Mouse (Mus musculus) neural tube, embryonic 11.5 days (tissue): Measurements from ENCODE around the gene Prdx6. TPM values are rescaled to one million over a fixed set of nuclear protein-coding genes. Genes with fewer than 3 reads are reported as not detected.

Source experiments
- ATAC-seq: fragments of 200-750 bp; cut with Nextera tagmentation; 2 replicates; pipeline ENCODE4 v1.8.0; 2017; ENCODE audit warnings: moderate number of reproducible peaks, mild to moderate bottlenecking, moderate TSS enrichment, moderate library complexity; ENCODE audit not compliant: insufficient read depth, low FRiP score, low TSS enrichment
- DNase-seq: peaks from one replicate; pipeline ENCODE4 v3.0.0-alpha.2; 2015; ENCODE audit warnings: low spot score
- H3K27ac ChIP-seq: fragments of 300-500 bp; sonication (generic); 2 replicates; pipeline ENCODE4 v1.5.1; 2014; ENCODE audit warnings: low read depth, mild to moderate bottlenecking, low read length
- H3K27me3 ChIP-seq: fragments of 300-500 bp; sonication (generic); 2 replicates; pipeline ENCODE4 v1.6.1; 2014; ENCODE audit warnings: mild to moderate bottlenecking, low read length, mixed read lengths; ENCODE audit not compliant: control insufficient read depth, insufficient read depth
- H3K36me3 ChIP-seq: fragments of 300-500 bp; sonication (generic); 2 replicates; pipeline ENCODE4 v1.6.1; 2014; ENCODE audit warnings: mild to moderate bottlenecking, low read length, moderate library complexity, mixed read lengths; ENCODE audit not compliant: control insufficient read depth, insufficient read depth
- H3K4me1 ChIP-seq: fragments of 300-500 bp; sonication (generic); 2 replicates; pipeline ENCODE4 v1.6.1; 2014; ENCODE audit warnings: low read length, mixed read lengths; ENCODE audit not compliant: control insufficient read depth, insufficient read depth
- H3K4me2 ChIP-seq: fragments of 300-500 bp; sonication (generic); 2 replicates; pipeline ENCODE4 v1.6.1; 2014; ENCODE audit warnings: low read depth, mild to moderate bottlenecking, moderate library complexity
- H3K4me3 ChIP-seq: fragments of 300-500 bp; sonication (generic); 2 replicates; pipeline ENCODE4 v1.5.1; 2014; ENCODE audit warnings: low read depth, low read length
- H3K9ac ChIP-seq: fragments of 300-500 bp; sonication (generic); 2 replicates; pipeline ENCODE4 v1.6.1; 2014; ENCODE audit warnings: mild to moderate bottlenecking, low read length
- H3K9me3 ChIP-seq: fragments of 300-500 bp; sonication (generic); 2 replicates; pipeline ENCODE4 v1.6.1; 2016; ENCODE audit warnings: low read length; ENCODE audit not compliant: control insufficient read depth
- WGBS: fragments of 180-500 bp; shearing (Covaris S2); extraction: QIAGEN DNeasy Blood & Tissue Kit; methylation state at CpG from one replicate; pipeline ENCODE4 v1.1.7; 2014; 5-methylcytosine and 5-hydroxymethylcytosine counted together
- polyA plus RNA-seq: library from polyadenylated mRNA; unstranded; fragments of >200 nt; fragmentation: Nextera tagmentation; extraction: Ambion mirVana; gene quantifications from 2 replicates; pipeline ENCODE4 v1.2.1, GENCODE M21; 2014

The Prdx6 gene
- polyA plus RNA-seq = 457 and 477 TPM in 2 replicates

DNA sequence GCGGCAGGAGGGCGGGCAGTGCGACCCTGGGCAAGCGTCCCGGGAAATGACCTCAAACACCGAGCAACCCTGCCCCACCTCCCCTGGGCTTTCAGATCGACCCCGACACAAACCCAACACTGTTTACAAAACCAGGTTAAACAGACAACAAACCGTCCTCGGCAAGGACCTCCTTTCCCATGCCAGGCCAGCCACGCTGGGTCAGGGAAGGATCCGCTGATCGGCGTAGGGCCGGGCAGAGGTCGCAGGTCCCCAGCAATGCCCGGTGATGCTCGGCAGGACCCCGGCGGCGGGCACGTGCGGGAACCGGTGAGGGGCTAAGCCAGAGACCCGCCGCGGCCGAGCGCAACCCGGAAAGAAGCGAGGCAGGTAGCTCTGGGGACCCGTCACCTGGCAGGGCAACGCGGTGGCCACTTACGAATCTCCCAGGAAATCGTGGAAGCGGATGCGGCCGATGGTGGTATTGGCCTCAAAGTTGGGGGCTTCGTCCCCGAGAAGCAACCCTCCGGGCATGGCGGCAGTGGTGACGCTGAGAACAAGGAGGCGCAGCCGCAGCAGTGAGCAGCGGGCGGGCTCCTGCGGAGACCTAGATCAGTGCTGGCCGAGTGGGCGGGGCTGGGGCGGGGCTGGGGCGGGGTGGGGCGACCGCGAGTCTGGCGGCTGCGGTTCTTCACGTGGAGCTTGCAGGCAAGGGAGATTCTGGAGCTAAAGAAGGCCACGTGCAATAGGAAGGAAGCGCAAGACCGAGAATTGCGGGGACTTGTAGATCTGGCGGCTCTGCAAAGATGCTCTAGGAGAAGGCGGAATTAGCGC, at the start of gene Prdx6:
Prdx6 (minus strand) TSS at position 616 of the 813 bp plus-strand sequence.
- Histone ChIP-seq H3K27me3 (no peaks in the 10 kb centered on the region), H3K4me1 (peaks cover 10% of the 10 kb centered on the region), H3K9me3 (no peaks in the 10 kb centered on the region), H3K4me3 (peak within 1 kb of the TSS; percentile 84), H3K36me3 (no peaks in the 10 kb centered on the region), H3K27ac (0 out of 2 replicates have a peak within 1 kb of the TSS, but pooled peaks have one; percentile 44), H3K4me2 (peak within 1 kb of the TSS; percentile 90), H3K9ac (peak within 1 kb of the TSS; percentile 89)
- peak; percentile 89 for DNase-seq
- peak; percentile 95 for ATAC-seq
- WGBS = under 1% methylated on average over 64 of the region's 66 CpGs

DNA sequence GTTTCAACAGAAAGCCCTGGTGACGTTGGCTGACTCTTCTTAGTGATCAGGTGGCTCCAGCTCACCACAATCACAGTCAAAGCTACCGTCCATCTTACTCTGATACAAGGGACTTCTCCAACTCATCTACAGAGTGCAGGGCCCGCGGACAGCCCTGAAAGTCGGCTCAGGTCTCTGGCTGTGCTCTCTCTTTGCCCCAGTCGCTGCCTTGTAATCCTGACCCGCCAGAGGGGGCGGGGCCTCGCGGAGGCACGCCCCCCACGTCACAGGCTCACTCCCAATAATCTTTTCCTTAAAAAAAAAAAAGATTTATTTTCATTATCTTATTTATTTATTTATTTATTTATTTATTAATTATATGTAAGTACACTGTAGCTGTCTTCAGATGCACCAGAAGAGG, 37.2 kb upstream of the Prdx6 start:
- Histone ChIP-seq H3K9me3 (no peaks in the 10 kb centered on the region), H3K27ac (no peak overlapping the region), H3K4me3 (no peak overlapping the region), H3K36me3 (no peaks in the 10 kb centered on the region), H3K9ac (no peak overlapping the region), H3K27me3 (no peaks in the 10 kb centered on the region), H3K4me1 (no peaks in the 10 kb centered on the region), H3K4me2 (no peak overlapping the region)
- WGBS = 53% methylated on average over 12 of the region's 12 CpGs
- no peak for DNase-seq
- no peak; the same call in 1 of the 2 replicates for ATAC-seq

DNA sequence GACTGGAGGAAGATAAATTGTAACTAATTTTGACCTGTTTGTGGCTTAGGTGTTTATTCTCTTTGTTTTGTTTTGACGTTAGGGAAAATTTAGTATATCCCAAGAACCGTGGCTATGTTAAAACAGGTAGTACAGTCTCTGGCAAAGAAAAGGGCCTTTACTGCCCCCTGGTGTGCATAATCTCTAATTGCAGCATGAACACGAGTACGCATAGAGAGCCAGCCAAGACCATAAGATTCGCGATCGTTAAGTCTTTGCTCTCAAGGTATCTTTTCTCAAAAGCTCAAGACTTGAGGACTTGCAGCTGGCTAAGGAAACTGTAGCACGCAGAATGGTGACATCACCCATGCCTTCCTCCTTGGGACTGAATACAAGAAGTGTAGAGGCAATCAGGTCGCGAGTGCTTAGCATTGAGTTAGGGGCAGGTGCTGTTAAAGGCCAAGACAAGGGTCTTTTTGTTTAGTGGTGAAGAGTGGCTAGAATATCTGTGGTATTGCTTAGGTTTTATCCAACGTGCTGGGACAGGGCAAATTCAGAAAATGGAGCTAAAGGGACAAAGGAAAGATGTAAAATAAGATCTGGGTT, 35.8 kb upstream of the Prdx6 start:
- DNase-seq (peak; percentile 67), ATAC-seq (peak; percentile 72)
- no peak overlapping the region for H3K9ac ChIP-seq
- no peaks in the 10 kb centered on the region for H3K9me3 ChIP-seq
- no peaks in the 10 kb centered on the region for H3K36me3 ChIP-seq
- H3K4me3 ChIP-seq = no peak overlapping the region
- H3K4me1 ChIP-seq = no peaks in the 10 kb centered on the region
- no peak overlapping the region for H3K27ac ChIP-seq
- no peak overlapping the region for H3K4me2 ChIP-seq
- no peaks in the 10 kb centered on the region for H3K27me3 ChIP-seq
- 32% methylated on average over 11 of the region's 11 CpGs for WGBS

DNA sequence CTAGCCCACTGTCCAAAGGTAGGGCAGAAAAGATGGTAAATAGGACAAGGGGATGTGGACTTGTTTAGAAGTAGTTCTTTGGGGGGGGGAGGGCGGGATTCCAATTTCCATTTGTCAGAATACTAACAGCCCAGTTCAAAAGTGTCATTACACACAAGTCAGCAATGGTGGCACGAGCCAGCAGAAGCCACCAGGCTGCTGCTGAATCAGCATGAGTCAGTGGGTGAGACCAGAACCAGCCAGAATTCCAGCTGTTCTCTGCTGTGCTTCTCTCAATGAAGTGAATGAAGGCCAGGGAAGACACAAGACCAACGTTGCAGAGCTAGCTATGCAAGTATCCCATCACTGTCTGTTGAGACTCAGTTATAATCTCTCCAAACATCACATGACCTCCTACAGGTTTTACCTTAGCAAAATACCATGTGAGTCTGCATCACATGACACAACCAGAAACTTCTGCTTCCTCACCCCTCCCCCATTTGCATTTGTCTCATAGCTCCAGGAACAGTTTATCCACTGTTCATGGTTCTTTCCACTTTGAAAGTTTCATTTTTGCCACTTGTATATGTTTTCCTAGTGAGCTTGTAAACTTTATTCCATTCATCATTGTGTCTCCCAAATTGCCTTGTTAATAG, 30.2 kb upstream of the Prdx6 start:
- Histone ChIP-seq H3K27me3 (no peaks in the 10 kb centered on the region), H3K4me3 (no peak overlapping the region), H3K9ac (no peak overlapping the region), H3K36me3 (no peaks in the 10 kb centered on the region), H3K9me3 (no peaks in the 10 kb centered on the region), H3K4me2 (no peak overlapping the region), H3K27ac (no peak overlapping the region), H3K4me1 (no peaks in the 10 kb centered on the region)
- DNase-seq = no peak
- 70% methylated on average over 3 of the region's 3 CpGs for WGBS
- ATAC-seq = no peak

DNA sequence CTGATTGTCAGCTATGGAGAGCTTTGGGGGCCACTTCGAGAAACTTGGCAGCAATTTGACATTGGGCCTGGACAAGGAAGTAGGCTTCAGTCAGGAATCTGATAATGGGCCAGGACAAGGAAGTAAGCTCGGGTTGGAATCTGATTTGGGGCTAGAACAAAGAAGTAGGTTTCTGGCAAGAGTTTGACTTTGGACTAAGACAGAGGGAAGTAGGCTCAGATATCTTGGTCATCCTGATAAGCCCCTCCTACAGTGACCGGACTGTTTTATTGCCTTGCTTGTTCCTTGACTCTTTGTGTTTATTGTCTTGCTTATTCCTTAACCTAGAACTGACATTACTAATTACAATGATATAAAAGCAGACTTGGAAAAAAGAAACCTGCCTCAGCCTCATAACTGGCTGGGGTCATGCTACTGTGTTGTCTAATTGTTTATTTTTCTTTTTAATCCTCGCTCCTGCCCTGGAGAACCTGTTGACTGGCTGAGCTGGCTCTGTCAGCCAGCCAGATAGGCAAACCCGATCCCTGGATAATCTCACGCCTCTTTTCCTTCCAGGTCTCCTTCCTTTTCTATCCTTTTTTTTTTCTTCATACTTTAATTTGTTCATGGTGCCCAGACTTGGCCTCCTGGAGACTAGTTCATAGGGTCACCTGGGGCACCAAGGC, 28.4 kb upstream of the Prdx6 start:
- Histone ChIP-seq H3K4me3 (no peak overlapping the region), H3K27ac (no peak overlapping the region), H3K4me1 (no peaks in the 10 kb centered on the region), H3K36me3 (no peaks in the 10 kb centered on the region), H3K9ac (no peak overlapping the region), H3K27me3 (no peaks in the 10 kb centered on the region), H3K4me2 (no peak overlapping the region), H3K9me3 (no peaks in the 10 kb centered on the region)
- DNase-seq (no peak), ATAC-seq (no peak)
- 73% methylated on average over 6 of the region's 6 CpGs for WGBS

DNA sequence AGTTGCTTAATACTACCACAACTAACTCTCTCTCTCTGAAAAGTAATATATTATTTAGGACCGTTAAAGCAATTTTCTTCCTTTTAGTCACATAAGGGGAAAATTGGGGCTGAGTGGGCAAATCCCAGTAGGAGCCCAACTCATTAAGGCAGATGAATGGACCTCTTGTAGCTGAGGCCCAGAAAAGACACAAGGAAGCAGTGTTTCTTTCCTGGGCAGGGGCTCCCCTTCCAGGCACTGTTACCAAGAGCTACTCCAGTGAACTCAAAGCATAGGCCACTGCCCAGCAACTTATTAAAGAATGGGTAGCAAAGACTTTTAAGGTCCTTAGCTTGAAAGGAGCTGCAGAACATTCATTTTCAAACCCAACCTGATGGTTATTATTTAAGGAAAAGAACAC, 22.5 kb upstream of the Prdx6 start:
- DNase-seq (peak; percentile 38), ATAC-seq (peak; percentile 52; the same call in 1 of the 2 replicates)
- Histone ChIP-seq H3K4me1 (no peaks in the 10 kb centered on the region), H3K9ac (no peak overlapping the region), H3K4me3 (no peak overlapping the region), H3K27me3 (no peaks in the 10 kb centered on the region), H3K9me3 (no peaks in the 10 kb centered on the region), H3K36me3 (no peaks in the 10 kb centered on the region), H3K27ac (no peak overlapping the region), H3K4me2 (no peak overlapping the region)
- WGBS = 34% methylated on average over 1 of the region's 1 CpGs

DNA sequence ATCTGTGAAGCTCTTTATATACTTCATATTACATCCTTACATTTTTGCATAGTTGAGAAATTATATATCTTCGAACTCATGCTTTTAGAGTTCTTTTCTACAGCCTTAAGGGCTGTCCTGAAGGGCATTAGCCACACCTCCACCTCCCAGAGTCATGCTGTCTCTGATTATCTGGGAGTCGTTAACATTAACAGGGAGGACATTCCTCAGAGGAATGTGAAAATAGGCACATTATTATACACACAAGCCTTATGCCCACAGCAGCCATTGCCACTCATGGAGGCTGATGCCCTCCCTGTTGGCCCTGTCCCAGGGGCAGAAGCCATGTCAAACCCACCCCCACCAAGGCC, 20.4 kb upstream of the Prdx6 start:
- no peak overlapping the region for H3K4me2 ChIP-seq
- no peak overlapping the region for H3K4me3 ChIP-seq
- no peaks in the 10 kb centered on the region for H3K9me3 ChIP-seq
- 68% methylated on average over 2 of the region's 2 CpGs for WGBS
- DNase-seq (no peak), ATAC-seq (no peak)
- H3K36me3 ChIP-seq = no peaks in the 10 kb centered on the region
- H3K4me1 ChIP-seq = no peaks in the 10 kb centered on the region
- no peak overlapping the region for H3K9ac ChIP-seq
- H3K27me3 ChIP-seq = no peaks in the 10 kb centered on the region
- H3K27ac ChIP-seq = no peak overlapping the region

DNA sequence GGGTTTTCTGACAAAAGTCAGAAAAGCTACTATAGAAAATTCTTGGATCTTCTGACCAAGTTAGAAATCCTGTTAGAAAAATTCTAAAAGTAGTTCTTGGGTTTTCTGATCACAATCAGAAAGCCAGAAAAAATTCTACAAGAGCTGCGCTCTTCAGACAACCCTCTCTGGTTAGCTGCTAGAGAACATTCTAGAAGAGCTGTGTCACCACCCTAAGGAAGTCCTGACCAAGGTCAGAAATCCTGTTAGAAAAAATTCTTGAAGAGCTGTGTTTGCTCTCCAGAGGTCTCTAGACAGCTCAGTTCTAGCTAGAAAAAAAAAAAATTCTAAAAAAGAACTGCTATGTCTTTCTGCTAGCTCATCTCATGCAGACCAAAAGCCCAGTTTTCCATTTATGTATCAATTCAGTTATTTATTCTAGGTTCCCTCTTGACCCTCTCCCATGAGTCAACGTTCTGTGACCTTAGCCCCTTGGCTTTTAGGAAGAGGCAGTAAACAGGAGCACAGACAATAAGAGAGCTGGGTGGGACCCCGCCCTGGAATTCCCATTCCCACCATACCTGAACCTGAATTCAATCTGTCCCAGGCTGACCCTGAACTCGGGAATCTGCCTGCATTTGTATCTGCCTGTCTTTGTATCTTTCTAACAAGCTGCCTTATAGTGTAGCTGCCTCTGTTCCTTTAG, 19.9 kb upstream of the Prdx6 start:
- no peaks in the 10 kb centered on the region for H3K4me1 ChIP-seq
- no peaks in the 10 kb centered on the region for H3K9me3 ChIP-seq
- WGBS = 76% methylated on average over 4 of the region's 4 CpGs
- ATAC-seq (no peak), DNase-seq (no peak)
- no peaks in the 10 kb centered on the region for H3K27me3 ChIP-seq
- H3K9ac ChIP-seq = no peak overlapping the region
- no peaks in the 10 kb centered on the region for H3K36me3 ChIP-seq
- no peak overlapping the region for H3K27ac ChIP-seq
- H3K4me3 ChIP-seq = no peak overlapping the region
- no peak overlapping the region for H3K4me2 ChIP-seq
